Mouse (Mus musculus) lung, adult 2 months (tissue): ENCODE results near the gene Ets1.

Experiments
- CTCF ChIP-seq: fragments of 200-500 bp; IDR thresholded peaks from 2 replicates; pipeline ENCODE4 v1.5.1; 2011; ENCODE audit warnings: mild to moderate bottlenecking, low read length, control low read depth; ENCODE audit not compliant: insufficient read depth
- POLR2A ChIP-seq: fragments of 200-500 bp; IDR thresholded peaks from 2 replicates; pipeline ENCODE4 v1.6.1; 2011; ENCODE audit warnings: low read depth, mild to moderate bottlenecking, control low read depth, low read length, borderline replicate concordance; ENCODE audit errors: extremely low read depth

DNA sequence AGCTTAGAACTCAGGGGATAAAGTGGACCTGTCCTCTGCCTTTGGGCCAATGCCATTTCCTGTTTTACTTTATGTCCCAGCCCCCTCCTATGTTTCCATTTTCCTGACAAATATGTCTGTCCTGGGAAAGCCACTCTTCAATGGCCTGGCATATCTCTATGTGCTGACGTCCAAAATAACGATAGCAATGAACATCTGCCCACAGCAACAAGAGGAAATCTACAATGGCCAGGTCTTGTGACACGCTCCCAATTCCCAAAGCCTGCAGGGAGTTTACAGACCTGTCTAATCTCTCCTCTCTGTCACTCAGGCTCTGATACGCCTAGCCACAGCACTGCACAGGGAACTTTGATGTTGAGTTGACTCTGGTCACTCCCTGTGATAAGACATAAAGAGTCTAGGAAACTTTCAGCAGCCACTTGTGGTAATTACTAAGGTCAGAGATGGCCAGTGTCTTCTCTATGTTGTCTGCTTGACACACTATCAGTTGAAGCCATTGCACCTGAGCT, 124.7 kb downstream of the Ets1 start:
- TF ChIP-seq POLR2A (no peak), CTCF (no peak)
